In genomic region chr9:46329801-46330585, GRCm38 (mm10) we compare ENCODE assay signal across 11 mouse cellular contexts. TPM values are rescaled to one million over a fixed set of nuclear protein-coding genes. Genes with fewer than 3 reads are reported as not detected.
DNase-seq lines count a peak whose midpoint lies in the region; ATAC-seq and TF ChIP-seq lines count a peak whose summit lies in the region.
"Had no signal": no experiment of that assay in that cellular context is flagged by ENCODE, and none has a peak within 500 bp of the region (broad histone marks: within the 10 kb centered on the region; RNA-seq: fewer than 3 reads in every experiment).

No protein-coding gene starts in this region.

- H3K27ac ChIP-seq in forebrain, embryonic 11.5 days (ENCODE audit: low read depth, low read length): 0 out of 2 replicates have a peak overlapping the region, but pooled peaks have one; percentile 85
- no peak overlapping the region for H3K27ac ChIP-seq in forebrain, embryonic 13.5 days
- H3K27ac ChIP-seq in liver, embryonic 11.5 days (ENCODE audit: low read depth, low read length): no peak overlapping the region
- H3K27ac ChIP-seq in embryonic facial prominence, embryonic 13.5 days: no peak overlapping the region
- peak overlapping the region; percentile 89 for H3K27ac ChIP-seq in midbrain, embryonic 13.5 days
- no peak overlapping the region for H3K27ac ChIP-seq in gastrocnemius, adult 2 months

- H3K4me2 ChIP-seq in forebrain, embryonic 11.5 days (ENCODE audit: low read depth, low read length, severe bottlenecking): peak overlapping the region; percentile 38; the same call in 1 of the 2 replicates
- no peak overlapping the region for H3K4me2 ChIP-seq in forebrain, embryonic 13.5 days
- H3K4me2 ChIP-seq in liver, embryonic 11.5 days: peak overlapping the region; percentile 84
- H3K4me2 ChIP-seq in embryonic facial prominence, embryonic 13.5 days: peak overlapping the region; percentile 61; the same call in 1 of the 2 replicates
- H3K4me2 ChIP-seq in midbrain, embryonic 13.5 days (replicated peaks): no peak overlapping the region

- no peaks in the 10 kb centered on the region for H3K9me3 ChIP-seq in forebrain, embryonic 11.5 days (ENCODE audit: control insufficient read depth, low read length)
- H3K9me3 ChIP-seq in forebrain, embryonic 13.5 days (replicated peaks): no peaks in the 10 kb centered on the region
- H3K9me3 ChIP-seq in liver, embryonic 11.5 days (ENCODE audit: control insufficient read depth, low read length): no peaks in the 10 kb centered on the region
- no peaks in the 10 kb centered on the region for H3K9me3 ChIP-seq in embryonic facial prominence, embryonic 13.5 days
- H3K9me3 ChIP-seq in midbrain, embryonic 13.5 days: no peaks in the 10 kb centered on the region

- no peak overlapping the region for H3K4me3 ChIP-seq in forebrain, embryonic 11.5 days (ENCODE audit: low read depth, low read length)
- H3K4me3 ChIP-seq in forebrain, embryonic 13.5 days: no peak overlapping the region
- no peak overlapping the region; the same call in 1 of the 2 replicates for H3K4me3 ChIP-seq in liver, embryonic 11.5 days (ENCODE audit: low read depth, low read length)
- H3K4me3 ChIP-seq in embryonic facial prominence, embryonic 13.5 days: no peak overlapping the region
- no peak overlapping the region for H3K4me3 ChIP-seq in midbrain, embryonic 13.5 days (replicated peaks)
- no peak overlapping the region for H3K4me3 ChIP-seq in gastrocnemius, adult 2 months

- H3K4me1 ChIP-seq in forebrain, embryonic 11.5 days (replicated peaks; ENCODE audit: control insufficient read depth, insufficient read depth, low read length): peaks cover 9% of the 10 kb centered on the region; the same call in 1 of the 2 replicates
- peaks cover 19% of the 10 kb centered on the region for H3K4me1 ChIP-seq in forebrain, embryonic 13.5 days
- H3K4me1 ChIP-seq in liver, embryonic 11.5 days (replicated peaks; ENCODE audit: control insufficient read depth, insufficient read depth, low read length): peaks cover 4% of the 10 kb centered on the region
- H3K4me1 ChIP-seq in embryonic facial prominence, embryonic 13.5 days: peaks cover 16% of the 10 kb centered on the region
- H3K4me1 ChIP-seq in midbrain, embryonic 13.5 days (replicated peaks): peaks cover 27% of the 10 kb centered on the region

- H3K27me3 ChIP-seq in forebrain, embryonic 11.5 days (ENCODE audit: control insufficient read depth, insufficient read depth, low read length): peaks cover 5% of the 10 kb centered on the region; the same call in 1 of the 2 replicates
- H3K27me3 ChIP-seq in forebrain, embryonic 13.5 days: peaks cover 15% of the 10 kb centered on the region
- peaks cover 20% of the 10 kb centered on the region for H3K27me3 ChIP-seq in liver, embryonic 11.5 days (replicated peaks; ENCODE audit: control insufficient read depth, insufficient read depth, low read length)
- H3K27me3 ChIP-seq in embryonic facial prominence, embryonic 13.5 days: peaks cover 29% of the 10 kb centered on the region
- H3K27me3 ChIP-seq in midbrain, embryonic 13.5 days: peaks cover 12% of the 10 kb centered on the region

- peak; percentile 51 for DNase-seq in forebrain, embryonic 11.5 days (ENCODE audit: low spot score)
- DNase-seq in liver, embryonic 11.5 days (ENCODE audit: low spot score): no peak
- DNase-seq in liver: no peak
- DNase-seq in gastrocnemius, adult 2 months: no peak
- DNase-seq: gastrocnemius, postnatal 25 days had no signal

- intact Hi-C loops in gastrocnemius, adult 2 months (cut with DNase I): no loop called here

- no peak for ATAC-seq in forebrain, embryonic 11.5 days (replicated peaks; ENCODE audit: low FRiP score)
- ATAC-seq in forebrain, embryonic 13.5 days: no peak
- ATAC-seq in liver, embryonic 11.5 days (replicated peaks; ENCODE audit: low FRiP score): no peak
- ATAC-seq in embryonic facial prominence, embryonic 13.5 days (ENCODE audit: insufficient number of reproducible peaks, insufficient read depth, low FRiP score, low TSS enrichment, low read depth): no peak
- no peak for ATAC-seq in midbrain, embryonic 13.5 days
- ATAC-seq in erythroid progenitor cell, adult 5-6 weeks (replicated peaks; ENCODE audit: low FRiP score, poor library complexity, severe bottlenecking): no peak

- 15% methylated on average over 24 of the region's 24 CpGs for WGBS in forebrain, embryonic 11.5 days
- WGBS in forebrain, embryonic 13.5 days: 20% methylated on average over 24 of the region's 24 CpGs
- WGBS in liver, embryonic 11.5 days: 13% methylated on average over 24 of the region's 24 CpGs
- 22% methylated on average over 24 of the region's 24 CpGs for WGBS in embryonic facial prominence, embryonic 13.5 days
- WGBS in midbrain, embryonic 13.5 days: 15% methylated on average over 24 of the region's 24 CpGs

- TF ChIP-seq CTCF in gastrocnemius, adult 2 months (IDR thresholded peaks at IDR 0.05): no peak

- no peak overlapping the region for H3K9ac ChIP-seq in forebrain, embryonic 11.5 days (ENCODE audit: low read length)
- H3K9ac ChIP-seq in forebrain, embryonic 13.5 days: no peak overlapping the region
- no peak overlapping the region for H3K9ac ChIP-seq in liver, embryonic 11.5 days (ENCODE audit: low read depth, low read length)
- no peak overlapping the region for H3K9ac ChIP-seq in embryonic facial prominence, embryonic 13.5 days
- peak overlapping the region; percentile 58; the same call in 1 of the 2 replicates for H3K9ac ChIP-seq in midbrain, embryonic 13.5 days (replicated peaks)

- H3K36me3 ChIP-seq in forebrain, embryonic 11.5 days (ENCODE audit: control insufficient read depth, insufficient read depth, low read length): no peaks in the 10 kb centered on the region
- no peaks in the 10 kb centered on the region for H3K36me3 ChIP-seq in forebrain, embryonic 13.5 days (ENCODE audit: poor library complexity, severe bottlenecking)
- H3K36me3 ChIP-seq in liver, embryonic 11.5 days (ENCODE audit: control insufficient read depth, insufficient read depth, low read length): no peaks in the 10 kb centered on the region
- no peaks in the 10 kb centered on the region for H3K36me3 ChIP-seq in embryonic facial prominence, embryonic 13.5 days
- no peaks in the 10 kb centered on the region for H3K36me3 ChIP-seq in midbrain, embryonic 13.5 days

RNA-seq across cellular contexts. Expression of gene 4931429L15Rik, which starts 10.2 kb away (rescaled TPM):
- not detected in 2 replicates for polyA plus RNA-seq in forebrain, embryonic 11.5 days (2014; fragmentation: Nextera tagmentation; extraction: Ambion mirVana)
- polyA plus RNA-seq in forebrain, embryonic 13.5 days (2015; fragmentation: Nextera tagmentation; extraction: Ambion mirVana): not detected in 2 replicates
- polyA plus RNA-seq in liver, embryonic 11.5 days (2014; fragmentation: Nextera tagmentation; extraction: Ambion mirVana): not detected in 2 replicates
- not detected in 2 replicates for polyA plus RNA-seq in embryonic facial prominence, embryonic 13.5 days (2015; fragmentation: Nextera tagmentation; extraction: Ambion mirVana)
- 0.13 TPM in 1 of 2 replicates, not detected in the other for polyA plus RNA-seq in midbrain, embryonic 13.5 days (2015; fragmentation: Nextera tagmentation; extraction: Ambion mirVana)
- not detected in 2 replicates for total RNA-seq in erythroid progenitor cell, adult 5-6 weeks (2015; ENCODE audit: low replicate concordance)
- total RNA-seq in erythroid progenitor cell, adult 5-6 weeks (2017; ENCODE audit: low replicate concordance): not detected in 2 replicates
- not detected for total RNA-seq in gastrocnemius, adult 2 months (2021)
- total RNA-seq: gastrocnemius, postnatal 25 days had no signal
- polyA plus RNA-seq: C2C12; liver, embryonic 16.5 days had no signal

RNA-seq across cellular contexts. Expression of gene Bud13, which starts 47.2 kb away (rescaled TPM):
- 28.5 and 29.9 TPM in 2 replicates for polyA plus RNA-seq in forebrain, embryonic 11.5 days (2014; fragmentation: Nextera tagmentation; extraction: Ambion mirVana)
- polyA plus RNA-seq in forebrain, embryonic 13.5 days (2015; fragmentation: Nextera tagmentation; extraction: Ambion mirVana): 19.0 and 21.9 TPM in 2 replicates
- 20.7 and 22.4 TPM in 2 replicates for polyA plus RNA-seq in liver, embryonic 11.5 days (2014; fragmentation: Nextera tagmentation; extraction: Ambion mirVana)
- 28.7 and 34.3 TPM in 2 replicates for polyA plus RNA-seq in embryonic facial prominence, embryonic 13.5 days (2015; fragmentation: Nextera tagmentation; extraction: Ambion mirVana)
- 19.8 and 20.7 TPM in 2 replicates for polyA plus RNA-seq in midbrain, embryonic 13.5 days (2015; fragmentation: Nextera tagmentation; extraction: Ambion mirVana)
- 5.4 and 13.0 TPM in 2 replicates for total RNA-seq in erythroid progenitor cell, adult 5-6 weeks (2015; ENCODE audit: low replicate concordance)
- total RNA-seq in erythroid progenitor cell, adult 5-6 weeks (2017; ENCODE audit: low replicate concordance): 5.6 and 5.7 TPM in 2 replicates
- 1 to 10 TPM; 8.4 to 8.5 TPM for total RNA-seq in gastrocnemius, adult 2 months (2021)

RNA-seq across cellular contexts. Expression of gene Zpr1, which starts 57.1 kb away (rescaled TPM):
- 58.6 and 61.4 TPM in 2 replicates for polyA plus RNA-seq in forebrain, embryonic 11.5 days (2014; fragmentation: Nextera tagmentation; extraction: Ambion mirVana)
- 60.7 and 65.2 TPM in 2 replicates for polyA plus RNA-seq in forebrain, embryonic 13.5 days (2015; fragmentation: Nextera tagmentation; extraction: Ambion mirVana)
- polyA plus RNA-seq in liver, embryonic 11.5 days (2014; fragmentation: Nextera tagmentation; extraction: Ambion mirVana): 92.6 and 96.7 TPM in 2 replicates
- 51.9 and 53.6 TPM in 2 replicates for polyA plus RNA-seq in embryonic facial prominence, embryonic 13.5 days (2015; fragmentation: Nextera tagmentation; extraction: Ambion mirVana)
- 54.5 and 61.0 TPM in 2 replicates for polyA plus RNA-seq in midbrain, embryonic 13.5 days (2015; fragmentation: Nextera tagmentation; extraction: Ambion mirVana)
- total RNA-seq in erythroid progenitor cell, adult 5-6 weeks (2015; ENCODE audit: low replicate concordance): 5.4 and 9.6 TPM in 2 replicates
- total RNA-seq in erythroid progenitor cell, adult 5-6 weeks (2017; ENCODE audit: low replicate concordance): 5.9 and 6.3 TPM in 2 replicates
- total RNA-seq in gastrocnemius, adult 2 months (2021): 10 to 100 TPM; 22.7 to 30.6 TPM

Comparison
In these comparisons a context has a peak if more than half of its experiments do, and no peak if none do; other contexts are left out.
1. H3K27ac ChIP-seq: peak in forebrain, embryonic 11.5 days (single experiment) and midbrain, embryonic 13.5 days (single experiment); none in forebrain, embryonic 13.5 days (single experiment), liver, embryonic 11.5 days (single experiment), embryonic facial prominence, embryonic 13.5 days (single experiment) and gastrocnemius, adult 2 months (single experiment).
2. H3K4me2 ChIP-seq: peak in forebrain, embryonic 11.5 days (single experiment), liver, embryonic 11.5 days (single experiment) and embryonic facial prominence, embryonic 13.5 days (single experiment); none in forebrain, embryonic 13.5 days (single experiment) and midbrain, embryonic 13.5 days (single experiment).